Mouse (Mus musculus) urinary bladder, postnatal 0 days (tissue): ENCODE data around the gene Olfr913. TPM values are rescaled to one million over a fixed set of nuclear protein-coding genes. Genes with fewer than 3 reads are reported as not detected.

ENCODE experiments used
- polyA plus RNA-seq: library from polyadenylated mRNA; unstranded; fragments of >200 nt; fragmentation: Nextera tagmentation; extraction: Ambion mirVana; gene quantifications from 2 replicates; pipeline ENCODE4 v1.2.1, GENCODE M21; 2015

The Olfr913 gene
- not detected in 2 replicates for polyA plus RNA-seq

DNA sequence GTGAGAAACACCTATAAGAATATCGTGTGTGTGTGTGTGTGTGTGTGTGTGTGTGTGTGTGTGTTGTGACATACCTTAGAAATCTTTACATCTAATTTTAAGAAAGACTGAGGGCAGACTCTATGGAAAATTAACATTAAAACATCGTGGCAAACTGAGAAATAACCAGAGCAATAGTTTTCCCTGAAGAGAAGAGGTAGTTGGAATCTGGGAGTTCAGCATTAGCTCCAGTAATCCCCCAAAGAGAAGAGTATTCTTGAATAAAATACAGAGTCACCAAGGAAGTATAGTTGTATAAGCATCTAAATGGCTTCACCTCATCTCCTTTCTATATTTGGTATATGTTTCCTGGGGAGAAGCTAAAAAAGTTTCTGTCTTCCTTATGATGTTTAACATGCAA, at the start of gene Olfr913:
Gene Olfr913, plus strand, starts transcription at position 301 of the 400 bp plus-strand sequence.

GRCm38 (mm10) chr9:38579878-38580277, 12.7 kb upstream of the Olfr913 start, which contains the start of gene Olfr912:
Gene Olfr912 (plus strand): TSS chr9:38580178.

GRCm38 (mm10) chr9:38604802-38605201, 12.2 kb downstream of the Olfr913 start, which contains the start of gene Olfr914:
Gene Olfr914 (plus strand): TSS chr9:38605102.

Other genes starting within 250 kb of the Olfr913 start
- not detected in 2 replicates for gene Olfr898, start 244.3 kb upstream of the Olfr913 start, polyA plus RNA-seq
- gene Olfr250, start 225.9 kb upstream of the Olfr913 start, polyA plus RNA-seq, result not detected in 2 replicates
- not detected in 2 replicates for gene Olfr251, start 215.7 kb upstream of the Olfr913 start, polyA plus RNA-seq
- gene Olfr147, start 191.1 kb upstream of the Olfr913 start, polyA plus RNA-seq, result not detected in 2 replicates
- not detected in 2 replicates for gene Olfr901, start 163.3 kb upstream of the Olfr913 start, polyA plus RNA-seq
- not detected in 2 replicates for gene Olfr902, start 145.1 kb upstream of the Olfr913 start, polyA plus RNA-seq
- not detected in 2 replicates for gene Olfr904, start 129.6 kb upstream of the Olfr913 start, polyA plus RNA-seq
- gene Olfr905, start 121.7 kb upstream of the Olfr913 start, polyA plus RNA-seq, result not detected in 2 replicates
- not detected in 2 replicates for gene Olfr906, start 105.7 kb upstream of the Olfr913 start, polyA plus RNA-seq
- not detected in 2 replicates for gene Olfr907, start 97.0 kb upstream of the Olfr913 start, polyA plus RNA-seq
- not detected in 2 replicates for gene Olfr911-ps1, start 71.2 kb upstream of the Olfr913 start, polyA plus RNA-seq
- not detected in 2 replicates for gene Olfr910, start 54.9 kb upstream of the Olfr913 start, polyA plus RNA-seq
- gene Olfr912, start 12.6 kb upstream of the Olfr913 start, polyA plus RNA-seq, result not detected in 2 replicates
- not detected in 2 replicates for gene Olfr914, start 12.3 kb downstream of the Olfr913 start, polyA plus RNA-seq
- not detected in 2 replicates for gene Olfr916, start 67.1 kb downstream of the Olfr913 start, polyA plus RNA-seq
- not detected in 2 replicates for gene Olfr917, start 73.1 kb downstream of the Olfr913 start, polyA plus RNA-seq
- gene Olfr918, start 81.8 kb downstream of the Olfr913 start, polyA plus RNA-seq, result not detected in 2 replicates
- gene Olfr919, start 110.9 kb downstream of the Olfr913 start, polyA plus RNA-seq, result not detected in 2 replicates
- gene Vwa5a, start 125.5 kb downstream of the Olfr913 start, polyA plus RNA-seq, result 30.6 and 30.8 TPM in 2 replicates
- 0.02 and 0.06 TPM in 2 replicates for gene Olfr920, start 159.5 kb downstream of the Olfr913 start, polyA plus RNA-seq
- not detected in 2 replicates for gene Olfr921, start 180.3 kb downstream of the Olfr913 start, polyA plus RNA-seq
- gene Olfr922, start 221.9 kb downstream of the Olfr913 start, polyA plus RNA-seq, result not detected in 2 replicates
- not detected in 2 replicates for gene Olfr923, start 233.8 kb downstream of the Olfr913 start, polyA plus RNA-seq